Mouse (Mus musculus) embryonic stem cell, embryonic (primary cell): ENCODE data around the gene Vmn1r4.

Experiments used
- CTCF ChIA-PET, 4 experiments: fragments of 300-600 bp in 2 of 4; fragments of 350-600 bp in 2 of 4; sonication (Branson Sonifier 250); formaldehyde crosslinking; loops; one replicate each; lab custom pipeline; 2022; ENCODE audit warnings: inconsistent platforms in 2 of 4; lab: Charles Lee
- POLR2A ChIA-PET, 4 experiments: fragments of 300-600 bp in 2 of 4; fragments of 350-600 bp in 2 of 4; sonication (Branson Sonifier 250); formaldehyde crosslinking; loops; one replicate each; lab custom pipeline; 2022; ENCODE audit warnings: antibody characterized with exemption in 4 of 4, inconsistent platforms in 1 of 4; lab: Charles Lee

Vmn1r4 gene

DNA sequence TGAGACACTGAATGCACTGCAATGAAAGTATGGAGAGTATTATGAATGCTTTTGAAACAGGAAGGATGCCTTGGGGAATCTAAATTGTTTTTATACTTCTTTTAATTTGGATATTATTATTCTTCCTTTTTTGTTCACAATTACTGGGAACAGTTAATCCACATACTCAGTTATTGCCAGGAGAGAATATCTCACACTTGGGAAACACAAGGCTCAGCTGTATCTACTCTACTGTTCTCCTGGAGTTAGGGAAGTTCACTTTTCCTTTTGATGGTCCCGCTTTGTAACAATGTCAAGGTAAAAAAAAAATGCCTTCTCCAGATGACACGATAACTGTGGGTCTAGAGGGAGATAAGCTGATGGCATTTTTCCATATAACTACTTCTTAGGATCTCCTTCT lies 73.1 kb downstream of the Vmn1r4 start, which contains the start of gene Vmn1r6:
Vmn1r6 (plus strand) TSS at position 301 of the 400 bp plus-strand sequence.
- POLR2A ChIA-PET: no interaction called here

More for the DNA sequence above, 73.1 kb downstream of the Vmn1r4 start, which contains the start of gene Vmn1r6:
- CTCF ChIA-PET: no interaction called here
